Mouse (Mus musculus) MEL (cell line): ENCODE data around the gene Zdhhc17. TPM values are rescaled to one million over a fixed set of nuclear protein-coding genes. Genes with fewer than 3 reads are reported as not detected.

Experiments used
- DNase-seq: peaks from one replicate; pipeline ENCODE4 v3.0.0; 2011; ENCODE audit warnings: low read depth, low spot score
- H3K27ac ChIP-seq: 2 replicates; pipeline ENCODE4 v1.5.1; 2012; ENCODE audit warnings: low read depth, mild to moderate bottlenecking, control low read depth, low read length, moderate library complexity; ENCODE audit not compliant: control insufficient read depth
- H3K27me3 ChIP-seq, 2 experiments: fragments of 150-350 bp in 1 of 2; sonication (generic) in 1 of 2; 2 replicates each; pipeline ENCODE4 v1.6.1; 2012; ENCODE audit warnings: low read length in 2 of 2, mild to moderate bottlenecking in 2 of 2, improper control_type of control experiment in 1 of 2, moderate library complexity in 1 of 2; ENCODE audit not compliant: insufficient read depth in 2 of 2, control insufficient read depth in 1 of 2
- H3K36me3 ChIP-seq, 2 experiments: 2 replicates each; pipeline ENCODE4 v1.6.1; 2012 to 2014; ENCODE audit warnings: low read length in 2 of 2, improper control_type of control experiment in 1 of 2, inconsistent platforms in 1 of 2, mild to moderate bottlenecking in 1 of 2; ENCODE audit not compliant: insufficient read depth in 2 of 2, control insufficient read depth in 1 of 2
- H3K4me1 ChIP-seq, 2 experiments: fragments of 150-350 bp in 1 of 2; sonication (generic) in 1 of 2; 2 replicates each; pipeline ENCODE4 v1.6.1; 2012; ENCODE audit warnings: low read length in 2 of 2, improper control_type of control experiment in 1 of 2, mild to moderate bottlenecking in 1 of 2; ENCODE audit not compliant: insufficient read depth in 2 of 2, control insufficient read depth in 1 of 2
- H3K4me3 ChIP-seq, 2 experiments: fragments of 150-350 bp in 1 of 2; sonication (generic) in 1 of 2; 2 replicates each; pipeline ENCODE4 v1.5.1; 2012; ENCODE audit warnings: low read depth in 2 of 2, low read length in 2 of 2, mild to moderate bottlenecking in 2 of 2, moderate library complexity in 2 of 2, control low read depth in 1 of 2, improper control_type of control experiment in 1 of 2; ENCODE audit not compliant: control insufficient read depth in 1 of 2, insufficient read depth in 1 of 2
- H3K79me2 ChIP-seq: 2 replicates; pipeline ENCODE4 v1.6.1; 2012; ENCODE audit warnings: mild to moderate bottlenecking, low read length, moderate library complexity; ENCODE audit not compliant: control insufficient read depth, poor library complexity, insufficient read depth
- H3K9ac ChIP-seq: 2 replicates; pipeline ENCODE4 v1.6.1; 2012; ENCODE audit warnings: low read depth, mild to moderate bottlenecking, control low read depth, low read length, moderate library complexity; ENCODE audit not compliant: control insufficient read depth, poor library complexity, severe bottlenecking
- H3K9me3 ChIP-seq: fragments of 150-350 bp; sonication (generic); replicated peaks from 2 replicates; pipeline ENCODE4 v1.6.1; 2012; ENCODE audit warnings: mild to moderate bottlenecking, low read length, improper control_type of control experiment, moderate library complexity; ENCODE audit not compliant: insufficient read depth
- E2F4 ChIP-seq: IDR thresholded peaks from 2 replicates; pipeline ENCODE4 v1.6.1; 2011; ENCODE audit warnings: low read depth, low read length, improper control_type of control experiment, borderline replicate concordance
- ETS1 ChIP-seq: IDR thresholded peaks from 2 replicates; pipeline ENCODE4 v1.6.1; 2012; ENCODE audit warnings: low read depth, mild to moderate bottlenecking, inconsistent platforms, low read length, improper control_type of control experiment, moderate library complexity
- MAZ ChIP-seq: IDR thresholded peaks from 2 replicates; pipeline ENCODE4 v1.6.1; 2012; ENCODE audit warnings: low read depth, mild to moderate bottlenecking, inconsistent platforms, low read length, improper control_type of control experiment
- MXI1 ChIP-seq: IDR thresholded peaks from 2 replicates; pipeline ENCODE4 v1.6.1; 2011; ENCODE audit warnings: mild to moderate bottlenecking, low read depth, low read length, improper control_type of control experiment
- MYC ChIP-seq: IDR thresholded peaks from 2 replicates; pipeline ENCODE4 v1.6.1; 2011; ENCODE audit warnings: low read depth, mild to moderate bottlenecking, low read length, improper control_type of control experiment, moderate library complexity
- NELFE ChIP-seq: IDR thresholded peaks from 2 replicates; pipeline ENCODE4 v1.6.1; 2011; ENCODE audit warnings: low read depth, low read length, improper control_type of control experiment
- POLR2A ChIP-seq, 2 experiments: IDR thresholded peaks; 2 replicates each; pipeline ENCODE4 v1.6.1; 2011 to 2012; ENCODE audit warnings: low read length in 2 of 2, mild to moderate bottlenecking in 2 of 2, control low read depth in 1 of 2, improper control_type of control experiment in 1 of 2, low read depth in 1 of 2, moderate library complexity in 1 of 2; ENCODE audit not compliant: control insufficient read depth in 1 of 2, insufficient read depth in 1 of 2, poor library complexity in 1 of 2
- RAD21 ChIP-seq: IDR thresholded peaks from 2 replicates; pipeline ENCODE4 v1.6.1; 2011; ENCODE audit warnings: mild to moderate bottlenecking, low read depth, low read length, improper control_type of control experiment
- TAL1 ChIP-seq: IDR thresholded peaks from 2 replicates; pipeline ENCODE4 v1.6.1; 2012; ENCODE audit warnings: mild to moderate bottlenecking, inconsistent platforms, low read length, moderate library complexity, mixed read lengths
- TCF12 ChIP-seq: IDR thresholded peaks from 2 replicates; pipeline ENCODE4 v1.6.1; 2014; ENCODE audit warnings: low read depth, mild to moderate bottlenecking, inconsistent platforms, low read length, improper control_type of control experiment, moderate library complexity
- USF1 ChIP-seq: IDR thresholded peaks from 2 replicates; pipeline ENCODE4 v1.6.1; 2014; ENCODE audit warnings: low read depth, mild to moderate bottlenecking, inconsistent platforms, low read length, improper control_type of control experiment, moderate library complexity
- USF2 ChIP-seq, 2 experiments: IDR thresholded peaks; 2 replicates each; pipeline ENCODE4 v1.6.1; 2011 to 2012; ENCODE audit warnings: improper control_type of control experiment in 2 of 2, low read length in 2 of 2, borderline replicate concordance in 1 of 2, inconsistent platforms in 1 of 2, low read depth in 1 of 2, mild to moderate bottlenecking in 1 of 2; ENCODE audit not compliant: insufficient read depth in 1 of 2
- ZMIZ1 ChIP-seq: IDR thresholded peaks from 2 replicates; pipeline ENCODE4 v1.6.1; 2012; ENCODE audit warnings: low read depth, mild to moderate bottlenecking, inconsistent platforms, low read length, improper control_type of control experiment, moderate library complexity
- ZNF384 ChIP-seq: IDR thresholded peaks from 2 replicates; pipeline ENCODE4 v1.6.1; 2012; ENCODE audit warnings: low read depth, mild to moderate bottlenecking, inconsistent platforms, low read length, improper control_type of control experiment
- polyA plus RNA-seq, 2 experiments: library from polyadenylated mRNA; stranded (reverse) in 1 of 2; unstranded in 1 of 2; fragments of >175 nt in 1 of 2; fragments of >200 nt in 1 of 2; gene quantifications; 2 replicates each; pipeline versions ENCODE4 v1.2.1 to v1.2.4; 2012; ENCODE audit warnings: low replicate concordance in 2 of 2, low read depth in 1 of 2; ENCODE audit not compliant: insufficient read length in 2 of 2, insufficient read depth in 1 of 2, missing spikeins in 1 of 2
- total RNA-seq: library from RNA; depleted of rRNA; stranded (reverse); fragments of 300-350 nt; gene quantifications from 2 replicates; pipeline ENCODE4 v1.2.3, GENCODE M21; 2012

Gene Zdhhc17
- total and polyA plus RNA-seq, 3 experiments = 14.9 to 16.6 TPM; not detected in 1

GRCm38 (mm10) chr10:110931913-110932560 lies 77.9 kb downstream of the Zdhhc17 start:
- no peak overlapping the region for H3K27ac ChIP-seq
- no peak overlapping the region for H3K4me3 ChIP-seq
- no peaks in the 10 kb centered on the region for H3K27me3 ChIP-seq
- TF ChIP-seq TAL1 = no peak
- TF ChIP-seq ZMIZ1 = no peak
- no peak for TF ChIP-seq NELFE
- TF ChIP-seq USF2 (IDR thresholded peaks at IDR 0.05; ENCODE audit: borderline replicate concordance in 1 of 2, insufficient read depth in 1 of 2, low read depth in 1 of 2, low read length in 2 of 2) = no peak
- TF ChIP-seq E2F4 = no peak
- TF ChIP-seq MXI1 = no peak
- no peak for TF ChIP-seq ETS1
- TF ChIP-seq MAZ = no peak
- no peak for TF ChIP-seq RAD21
- no peak for TF ChIP-seq ZNF384
- TF ChIP-seq MYC = no peak
- TF ChIP-seq POLR2A (IDR thresholded peaks at IDR 0.05; ENCODE audit: control insufficient read depth in 1 of 2, insufficient read depth in 1 of 2, low read depth in 1 of 2, low read length in 2 of 2, poor library complexity in 1 of 2) = no peak
- no peak for TF ChIP-seq TCF12
- H3K79me2 ChIP-seq = no peaks in the 10 kb centered on the region
- H3K36me3 ChIP-seq = no peaks in the 10 kb centered on the region
- DNase-seq = no peak
- no peaks in the 10 kb centered on the region for H3K4me1 ChIP-seq
- no peak overlapping the region for H3K9ac ChIP-seq
- no peaks in the 10 kb centered on the region for H3K9me3 ChIP-seq

- DNase-seq = no peak
- Histone ChIP-seq H3K36me3 (no peaks in the 10 kb centered on the region), H3K4me3 (no peak overlapping the region), H3K27ac (no peak overlapping the region), H3K9me3 (no peaks in the 10 kb centered on the region), H3K79me2 (no peaks in the 10 kb centered on the region), H3K9ac (no peak overlapping the region), H3K4me1 (no peaks in the 10 kb centered on the region), H3K27me3 (no peaks in the 10 kb centered on the region)
- TF ChIP-seq USF1 (no peak), MXI1 (no peak)
- TF ChIP-seq, all 39 proteins: peak for 0
These were observed 78.6 kb downstream of the Zdhhc17 start for GRCm38 (mm10) chr10:110931161-110931912.
